Mouse (Mus musculus): Measurements from ENCODE around the gene Cers3. TPM values are rescaled to one million over a fixed set of nuclear protein-coding genes. Genes with fewer than 3 reads are reported as not detected.

Gene Cers3
- 0.11 and 0.14 TPM in 2 replicates for polyA plus RNA-seq (2016; fragmentation: Nextera tagmentation; extraction: Ambion mirVana)

- no peaks in the 10 kb centered on the region for H3K36me3 ChIP-seq
- H3K4me2 ChIP-seq = no peak within 1 kb of the TSS
- no peak within 1 kb of the TSS for H3K4me3 ChIP-seq
- H3K4me1 ChIP-seq = no peaks in the 10 kb centered on the region
- no peak within 1 kb of the TSS for H3K27ac ChIP-seq
- ATAC-seq = no peak
- 55% methylated on average over 9 of the region's 9 CpGs for WGBS (ENCODE audit: insufficient replicate concordance)
- no peaks in the 10 kb centered on the region for H3K27me3 ChIP-seq (replicated peaks)
- H3K9me3 ChIP-seq (replicated peaks) = no peaks in the 10 kb centered on the region
- H3K9ac ChIP-seq = no peak within 1 kb of the TSS
Measured at GRCm38 (mm10) chr7:66743377-66743781, at the start of gene Cers3. Gene Cers3, plus strand, starts transcription at chr7:66743504.

- no peaks in the 10 kb centered on the region for H3K27me3 ChIP-seq (replicated peaks)
- ATAC-seq = no peak
- H3K36me3 ChIP-seq = peaks cover 10% of the 10 kb centered on the region; the same call in 1 of the 2 replicates
Measured at GRCm38 (mm10) chr7:66694467-66694866, 48.8 kb upstream of the Cers3 start.

GRCm38 (mm10) chr7:66702721-66703120 lies 40.6 kb upstream of the Cers3 start:
- no peak for ATAC-seq
- 72% methylated on average over 7 of the region's 7 CpGs for WGBS (ENCODE audit: insufficient replicate concordance)

More at GRCm38 (mm10) chr7:66694467-66694866, 48.8 kb upstream of the Cers3 start:
- Histone ChIP-seq H3K4me1 (peaks cover 21% of the 10 kb centered on the region; the same call in 1 of the 2 replicates), H3K9ac (no peak overlapping the region), H3K27ac (no peak overlapping the region), H3K4me3 (no peak overlapping the region), H3K9me3 (replicated peaks) (no peaks in the 10 kb centered on the region), H3K4me2 (no peak overlapping the region)
- WGBS (ENCODE audit: insufficient replicate concordance) = 41% methylated on average over 7 of the region's 7 CpGs

GRCm38 (mm10) chr7:66704631-66705030 lies 38.7 kb upstream of the Cers3 start:
- Histone ChIP-seq H3K36me3 (peaks cover 27% of the 10 kb centered on the region), H3K4me2 (no peak overlapping the region)

More at GRCm38 (mm10) chr7:66702721-66703120, 40.6 kb upstream of the Cers3 start:
- no peak overlapping the region for H3K4me3 ChIP-seq
- no peak overlapping the region for H3K27ac ChIP-seq
- H3K9me3 ChIP-seq (replicated peaks) = no peaks in the 10 kb centered on the region
- H3K27me3 ChIP-seq (replicated peaks) = no peaks in the 10 kb centered on the region
- H3K4me1 ChIP-seq = peaks cover 7% of the 10 kb centered on the region; the same call in 1 of the 2 replicates
- peaks cover 20% of the 10 kb centered on the region for H3K36me3 ChIP-seq
- H3K9ac ChIP-seq = no peak overlapping the region
- H3K4me2 ChIP-seq = no peak overlapping the region

GRCm38 (mm10) chr7:66711166-66711565 lies 32.1 kb upstream of the Cers3 start:
- Histone ChIP-seq H3K9ac (no peak overlapping the region), H3K9me3 (replicated peaks) (no peaks in the 10 kb centered on the region), H3K4me2 (no peak overlapping the region), H3K27ac (no peak overlapping the region), H3K4me3 (no peak overlapping the region), H3K4me1 (no peaks in the 10 kb centered on the region), H3K27me3 (replicated peaks) (no peaks in the 10 kb centered on the region), H3K36me3 (peaks cover 61% of the 10 kb centered on the region)
- ATAC-seq = no peak
- WGBS (ENCODE audit: insufficient replicate concordance) = 44% methylated on average over 2 of the region's 2 CpGs

More at GRCm38 (mm10) chr7:66704631-66705030, 38.7 kb upstream of the Cers3 start:
- 79% methylated on average over 3 of the region's 3 CpGs for WGBS (ENCODE audit: insufficient replicate concordance)
- Histone ChIP-seq H3K27me3 (replicated peaks) (no peaks in the 10 kb centered on the region), H3K27ac (no peak overlapping the region), H3K4me3 (no peak overlapping the region), H3K9me3 (replicated peaks) (no peaks in the 10 kb centered on the region), H3K4me1 (peaks cover 4% of the 10 kb centered on the region; the same call in 1 of the 2 replicates), H3K9ac (no peak overlapping the region)
- ATAC-seq = no peak

GRCm38 (mm10) chr7:66724514-66724913 lies 18.8 kb upstream of the Cers3 start:
- 68% methylated on average over 4 of the region's 4 CpGs for WGBS (ENCODE audit: insufficient replicate concordance)
- Histone ChIP-seq H3K36me3 (no peaks in the 10 kb centered on the region), H3K4me2 (no peak overlapping the region), H3K4me3 (no peak overlapping the region), H3K9me3 (replicated peaks) (no peaks in the 10 kb centered on the region), H3K27ac (no peak overlapping the region), H3K4me1 (no peaks in the 10 kb centered on the region), H3K27me3 (replicated peaks) (no peaks in the 10 kb centered on the region), H3K9ac (no peak overlapping the region)
- no peak for ATAC-seq

GRCm38 (mm10) chr7:66724954-66725353 lies 18.4 kb upstream of the Cers3 start:
- whole genome bisulfite sequencing (ENCODE audit: insufficient replicate concordance) = 65% methylated on average over 6 of the region's 6 CpGs
- no peaks in the 10 kb centered on the region for H3K4me1 ChIP-seq
- no peak for ATAC-seq
- H3K4me3 ChIP-seq = no peak overlapping the region
- no peaks in the 10 kb centered on the region for H3K27me3 ChIP-seq (replicated peaks)
- no peak overlapping the region for H3K9ac ChIP-seq
- H3K4me2 ChIP-seq = no peak overlapping the region
- no peaks in the 10 kb centered on the region for H3K9me3 ChIP-seq (replicated peaks)
- H3K27ac ChIP-seq = no peak overlapping the region
- H3K36me3 ChIP-seq = no peaks in the 10 kb centered on the region

GRCm38 (mm10) chr7:66728072-66728471 lies 15.2 kb upstream of the Cers3 start:
- H3K9me3 ChIP-seq (replicated peaks) = no peaks in the 10 kb centered on the region
- no peak for ATAC-seq
- no peak overlapping the region for H3K4me2 ChIP-seq
- 85% methylated on average over 6 of the region's 6 CpGs for WGBS (ENCODE audit: insufficient replicate concordance)
- H3K27me3 ChIP-seq (replicated peaks) = no peaks in the 10 kb centered on the region
- no peak overlapping the region for H3K9ac ChIP-seq
- H3K27ac ChIP-seq = no peak overlapping the region
- no peak overlapping the region for H3K4me3 ChIP-seq
- no peaks in the 10 kb centered on the region for H3K36me3 ChIP-seq
- no peaks in the 10 kb centered on the region for H3K4me1 ChIP-seq

- ATAC-seq = no peak
- WGBS (ENCODE audit: insufficient replicate concordance) = 80% methylated on average over 2 of the region's 2 CpGs
- H3K4me2 ChIP-seq = no peak overlapping the region
- no peaks in the 10 kb centered on the region for H3K4me1 ChIP-seq
- H3K27ac ChIP-seq = no peak overlapping the region
- H3K9ac ChIP-seq = no peak overlapping the region
- H3K9me3 ChIP-seq (replicated peaks) = no peaks in the 10 kb centered on the region
- H3K36me3 ChIP-seq = no peaks in the 10 kb centered on the region
- H3K4me3 ChIP-seq = no peak overlapping the region
- no peaks in the 10 kb centered on the region for H3K27me3 ChIP-seq (replicated peaks)
Measured at GRCm38 (mm10) chr7:66729232-66729631, 14.1 kb upstream of the Cers3 start.

GRCm38 (mm10) chr7:66733431-66733830 lies 9.9 kb upstream of the Cers3 start:
- H3K4me3 ChIP-seq = no peak overlapping the region
- H3K4me2 ChIP-seq = no peak overlapping the region
- no peaks in the 10 kb centered on the region for H3K36me3 ChIP-seq
- no peak overlapping the region for H3K27ac ChIP-seq
- no peaks in the 10 kb centered on the region for H3K4me1 ChIP-seq
- ATAC-seq = no peak
- H3K9ac ChIP-seq = no peak overlapping the region
- 82% methylated on average over 17 of the region's 17 CpGs for WGBS (ENCODE audit: insufficient replicate concordance)
- no peaks in the 10 kb centered on the region for H3K27me3 ChIP-seq (replicated peaks)
- no peaks in the 10 kb centered on the region for H3K9me3 ChIP-seq (replicated peaks)

GRCm38 (mm10) chr7:66733882-66734281 lies 9.4 kb upstream of the Cers3 start:
- Histone ChIP-seq H3K4me2 (no peak overlapping the region), H3K27ac (no peak overlapping the region), H3K4me3 (no peak overlapping the region), H3K9me3 (replicated peaks) (no peaks in the 10 kb centered on the region), H3K27me3 (replicated peaks) (no peaks in the 10 kb centered on the region), H3K4me1 (no peaks in the 10 kb centered on the region), H3K36me3 (no peaks in the 10 kb centered on the region), H3K9ac (no peak overlapping the region)
- 83% methylated on average over 11 of the region's 11 CpGs for WGBS (ENCODE audit: insufficient replicate concordance)
- no peak for ATAC-seq

GRCm38 (mm10) chr7:66734466-66734865 lies 8.8 kb upstream of the Cers3 start:
- H3K27me3 ChIP-seq (replicated peaks) = no peaks in the 10 kb centered on the region
- H3K36me3 ChIP-seq = no peaks in the 10 kb centered on the region
- no peak overlapping the region for H3K4me2 ChIP-seq
- no peaks in the 10 kb centered on the region for H3K4me1 ChIP-seq
- H3K27ac ChIP-seq = no peak overlapping the region
- WGBS (ENCODE audit: insufficient replicate concordance) = 76% methylated on average over 4 of the region's 4 CpGs
- ATAC-seq = no peak
- H3K9ac ChIP-seq = no peak overlapping the region
- H3K4me3 ChIP-seq = no peak overlapping the region
- H3K9me3 ChIP-seq (replicated peaks) = no peaks in the 10 kb centered on the region

- WGBS (ENCODE audit: insufficient replicate concordance) = 71% methylated on average over 6 of the region's 6 CpGs
- H3K9ac ChIP-seq = no peak overlapping the region
- ATAC-seq = no peak
Measured at GRCm38 (mm10) chr7:66734993-66735392, 8.3 kb upstream of the Cers3 start.

More at GRCm38 (mm10) chr7:66734993-66735392, 8.3 kb upstream of the Cers3 start:
- H3K27me3 ChIP-seq (replicated peaks) = no peaks in the 10 kb centered on the region
- H3K4me3 ChIP-seq = no peak overlapping the region
- H3K4me1 ChIP-seq = no peaks in the 10 kb centered on the region
- H3K36me3 ChIP-seq = no peaks in the 10 kb centered on the region
- no peak overlapping the region for H3K4me2 ChIP-seq
- no peak overlapping the region for H3K27ac ChIP-seq
- H3K9me3 ChIP-seq (replicated peaks) = no peaks in the 10 kb centered on the region
